Mouse (Mus musculus): ENCODE measurements at regions not wholly inside any gene's neighbourhood (a gene's known extent, or its start where the extent isn't known, plus 50 kb on each side); places are given as distances from the start of the nearest gene placed in this dataset.

DNA sequence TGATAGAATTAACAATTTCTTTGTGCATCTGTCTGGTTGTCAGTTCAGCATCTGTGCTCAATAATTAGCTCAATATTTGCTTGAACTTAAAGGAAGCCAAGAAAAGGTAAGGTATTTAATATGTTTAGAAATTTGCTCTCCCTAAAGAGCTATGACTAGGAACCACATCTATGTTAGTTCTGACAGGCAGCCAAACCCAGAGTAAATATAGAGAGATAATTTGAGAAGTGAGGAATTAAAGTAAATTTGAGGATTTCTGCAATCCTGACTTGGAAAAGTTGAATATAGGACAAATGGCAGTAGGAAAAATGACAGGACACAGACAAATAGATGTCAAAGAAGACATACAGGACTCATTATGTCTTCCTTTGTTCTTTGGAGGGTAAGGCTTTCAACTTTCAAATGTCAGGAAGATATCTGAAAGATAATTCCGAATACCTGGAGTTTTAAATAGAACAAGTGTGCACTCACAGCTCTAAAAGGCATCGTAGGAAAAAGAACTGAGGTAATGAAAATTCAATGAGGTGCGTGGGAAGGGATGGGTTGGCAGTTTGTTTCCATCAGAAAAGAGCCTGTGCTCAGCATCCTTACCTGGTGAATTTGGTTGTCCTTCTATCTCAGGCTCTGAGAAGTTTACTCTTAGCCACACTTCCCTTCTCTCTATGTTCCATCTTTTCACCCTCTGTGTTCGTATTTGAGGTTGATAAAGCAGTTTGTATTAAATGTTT lies 433.3 kb downstream of the Gria2 start:
- no peak for TF ChIP-seq CTCF (IDR thresholded peaks at IDR 0.05; ENCODE audit: extremely low read depth, insufficient read depth, low read length)
- TF ChIP-seq POLR2A (IDR thresholded peaks at IDR 0.05; ENCODE audit: extremely low read depth, insufficient read depth, low read length), result no peak
- H3K4me1 ChIP-seq (ENCODE audit: control insufficient read depth, insufficient read depth, low read length), result peaks cover 4% of the 10 kb centered on the region; the same call in 1 of the 2 replicates
- no peak overlapping the region for H3K27ac ChIP-seq (ENCODE audit: insufficient read depth, low read length)
- no peak overlapping the region for H3K4me3 ChIP-seq (ENCODE audit: insufficient read depth, low read length)

DNA sequence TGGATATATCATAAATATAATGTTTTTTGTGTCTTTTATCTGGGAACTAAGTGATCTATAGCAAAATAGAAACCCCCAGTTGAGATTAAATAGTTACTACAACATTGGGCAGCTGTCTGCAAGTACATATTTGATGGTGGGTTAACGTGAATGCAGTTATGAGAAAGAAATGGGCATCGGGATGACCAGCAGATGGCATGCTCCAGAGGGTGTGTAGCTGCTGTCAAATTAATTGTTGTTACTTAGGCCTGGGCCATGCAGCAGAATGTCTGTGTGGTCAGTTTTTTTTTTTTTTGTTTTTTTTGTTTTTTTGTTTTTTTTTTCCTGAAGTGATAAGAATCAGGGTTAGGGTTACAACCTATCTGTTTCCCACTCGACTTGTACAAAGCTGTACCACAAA lies 430.2 kb downstream of the Gria2 start:
- Histone ChIP-seq H3K4me3 (ENCODE audit: insufficient read depth, low read length) (no peak overlapping the region), H3K27ac (ENCODE audit: insufficient read depth, low read length) (no peak overlapping the region), H3K4me1 (ENCODE audit: control insufficient read depth, insufficient read depth, low read length) (peaks cover 4% of the 10 kb centered on the region; the same call in 1 of the 2 replicates)
- TF ChIP-seq POLR2A (IDR thresholded peaks at IDR 0.05; ENCODE audit: extremely low read depth, insufficient read depth, low read length), result no peak
- TF ChIP-seq CTCF (IDR thresholded peaks at IDR 0.05; ENCODE audit: extremely low read depth, insufficient read depth, low read length), result no peak

DNA sequence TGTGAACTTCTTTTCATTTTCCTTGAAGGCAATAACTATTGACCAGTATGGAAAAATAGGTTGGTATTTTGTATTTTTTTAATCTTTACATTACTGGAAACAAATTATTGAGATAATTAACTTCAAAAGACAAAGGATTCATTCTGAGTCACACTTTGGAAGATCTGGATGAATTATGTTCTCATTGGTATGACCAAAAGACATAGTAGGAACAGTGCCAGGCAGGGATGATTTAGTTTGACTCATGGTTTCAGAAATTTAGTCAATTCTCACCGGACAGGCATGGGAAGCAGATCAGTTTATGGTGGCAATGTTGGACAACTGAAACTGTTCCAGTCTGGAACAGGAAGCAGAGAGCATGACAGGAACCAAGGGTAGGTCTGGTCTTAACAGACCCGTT lies 416.6 kb downstream of the Gria2 start:
- H3K4me3 ChIP-seq (ENCODE audit: insufficient read depth, low read length), result no peak overlapping the region
- TF ChIP-seq CTCF (IDR thresholded peaks at IDR 0.05; ENCODE audit: extremely low read depth, insufficient read depth, low read length) (no peak), POLR2A (IDR thresholded peaks at IDR 0.05; ENCODE audit: extremely low read depth, insufficient read depth, low read length) (no peak)
- H3K27ac ChIP-seq (ENCODE audit: insufficient read depth, low read length), result no peak overlapping the region
- no peaks in the 10 kb centered on the region for H3K4me1 ChIP-seq (ENCODE audit: control insufficient read depth, insufficient read depth, low read length)

DNA sequence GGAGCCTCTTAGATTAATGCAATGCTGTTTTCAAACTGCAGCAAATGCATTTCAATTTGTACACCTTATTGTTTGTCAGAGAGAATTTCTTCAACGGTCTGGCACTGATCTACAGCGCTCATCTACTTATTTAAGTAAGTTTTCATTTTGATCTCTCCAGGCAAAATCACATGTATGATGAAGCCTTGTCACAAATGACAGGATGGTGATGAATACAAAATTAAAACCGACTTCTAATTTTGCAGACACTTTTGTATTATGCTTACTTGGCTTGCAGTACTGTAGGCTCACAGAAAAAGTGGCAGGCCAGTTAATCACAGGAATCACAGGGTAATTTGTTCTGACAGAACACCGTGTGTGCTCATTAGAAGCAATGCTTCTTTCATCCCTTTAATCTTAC lies 406.4 kb downstream of the Gria2 start:
- no peaks in the 10 kb centered on the region for H3K4me1 ChIP-seq (ENCODE audit: control insufficient read depth, insufficient read depth, low read length)
- no peak overlapping the region for H3K27ac ChIP-seq (ENCODE audit: insufficient read depth, low read length)
- TF ChIP-seq POLR2A (IDR thresholded peaks at IDR 0.05; ENCODE audit: extremely low read depth, insufficient read depth, low read length) (no peak), CTCF (IDR thresholded peaks at IDR 0.05; ENCODE audit: extremely low read depth, insufficient read depth, low read length) (no peak)
- H3K4me3 ChIP-seq (ENCODE audit: insufficient read depth, low read length), result no peak overlapping the region

DNA sequence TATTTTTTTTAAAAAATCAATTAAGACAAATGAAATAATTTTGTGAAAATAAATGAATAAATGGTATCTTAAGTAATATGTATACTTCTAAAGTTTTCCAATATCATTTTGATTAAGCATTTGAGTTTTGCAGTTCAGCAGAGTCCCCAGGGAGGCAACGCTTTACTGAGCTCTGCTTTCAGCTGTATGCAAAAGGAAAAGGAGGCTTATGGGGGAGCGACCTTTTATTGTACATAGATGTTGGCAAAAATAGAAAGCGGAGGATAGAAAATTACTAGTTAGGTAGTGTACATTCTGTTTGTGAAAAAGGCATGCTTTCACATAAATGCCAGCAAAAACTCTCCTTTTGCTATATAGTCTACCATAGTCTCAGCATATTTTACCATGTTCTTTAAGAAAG lies 382.2 kb downstream of the Gria2 start:
- Histone ChIP-seq H3K4me1 (ENCODE audit: control insufficient read depth, insufficient read depth, low read length) (peaks cover 6% of the 10 kb centered on the region), H3K27ac (ENCODE audit: insufficient read depth, low read length) (no peak overlapping the region), H3K4me3 (ENCODE audit: insufficient read depth, low read length) (no peak overlapping the region)
- TF ChIP-seq CTCF (IDR thresholded peaks at IDR 0.05; ENCODE audit: extremely low read depth, insufficient read depth, low read length) (no peak), POLR2A (IDR thresholded peaks at IDR 0.05; ENCODE audit: extremely low read depth, insufficient read depth, low read length) (no peak)

DNA sequence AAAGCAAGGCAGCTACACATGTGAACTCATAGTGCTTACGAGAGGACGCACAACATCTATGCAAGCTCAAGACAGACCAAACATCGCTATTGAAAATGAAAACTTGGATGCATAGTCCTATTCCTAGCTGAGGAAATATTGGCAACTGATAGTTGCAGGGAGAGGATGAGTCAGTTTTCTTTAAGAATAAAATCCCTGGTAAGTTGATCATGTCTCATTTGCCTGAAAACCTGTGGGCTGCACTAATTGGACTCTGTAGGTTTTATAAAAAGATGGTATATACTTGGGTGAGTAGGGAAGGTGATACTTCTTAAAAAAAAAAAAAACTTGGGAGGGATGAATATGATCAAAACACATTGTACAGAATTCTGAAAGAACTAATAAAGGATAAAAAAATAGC lies 381.2 kb downstream of the Gria2 start:
- H3K27ac ChIP-seq (ENCODE audit: insufficient read depth, low read length), result peak overlapping the region; percentile 82
- TF ChIP-seq CTCF (IDR thresholded peaks at IDR 0.05; ENCODE audit: extremely low read depth, insufficient read depth, low read length) (no peak), POLR2A (IDR thresholded peaks at IDR 0.05; ENCODE audit: extremely low read depth, insufficient read depth, low read length) (no peak)
- H3K4me1 ChIP-seq (ENCODE audit: control insufficient read depth, insufficient read depth, low read length), result peaks cover 6% of the 10 kb centered on the region
- H3K4me3 ChIP-seq (ENCODE audit: insufficient read depth, low read length), result no peak overlapping the region

DNA sequence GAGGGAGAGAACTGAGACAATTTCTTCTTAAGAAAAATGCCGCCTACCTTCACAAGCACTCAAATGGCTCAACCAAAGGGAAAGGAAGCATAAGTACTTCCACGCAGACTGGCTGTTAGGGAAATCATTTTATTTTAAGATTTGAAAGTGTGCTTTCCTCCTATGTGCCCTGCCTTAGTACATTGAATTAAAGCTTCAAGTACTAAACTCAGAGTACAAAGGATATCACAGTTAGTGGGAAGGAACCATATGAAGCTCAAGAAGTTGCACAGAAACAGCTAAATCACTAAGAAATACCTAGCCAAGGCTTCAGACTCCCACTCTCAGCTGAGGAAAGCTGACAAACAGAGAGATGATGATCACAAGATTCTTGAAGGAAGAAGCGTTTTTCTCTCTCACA lies 380.5 kb downstream of the Gria2 start:
- H3K27ac ChIP-seq (ENCODE audit: insufficient read depth, low read length), result peak overlapping the region; percentile 97; the same call in 1 of the 2 replicates

DNA sequence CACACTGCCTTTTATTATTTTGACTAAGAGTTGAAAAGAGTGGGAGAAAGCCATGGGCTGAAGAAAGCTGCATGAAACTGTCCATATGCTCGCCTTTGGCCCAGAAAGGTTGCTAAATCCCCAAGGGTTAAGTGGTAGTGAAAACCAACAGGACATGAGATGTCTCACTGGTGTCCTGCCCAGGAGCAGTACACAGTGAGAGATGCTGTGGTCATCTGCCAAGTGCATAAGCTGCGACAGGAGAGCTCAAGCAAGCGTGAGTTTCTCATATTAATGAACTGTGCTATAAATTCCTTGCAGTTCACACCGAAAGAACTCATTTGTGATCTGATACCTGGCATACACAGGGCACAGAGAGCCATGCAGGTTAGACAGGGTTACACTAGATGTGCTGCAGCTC lies 380.0 kb downstream of the Gria2 start:
- H3K4me1 ChIP-seq (ENCODE audit: control insufficient read depth, insufficient read depth, low read length), result peaks cover 6% of the 10 kb centered on the region
- no peak overlapping the region for H3K4me3 ChIP-seq (ENCODE audit: insufficient read depth, low read length)
- H3K27ac ChIP-seq (ENCODE audit: insufficient read depth, low read length), result peak overlapping the region; percentile 97
- TF ChIP-seq POLR2A (IDR thresholded peaks at IDR 0.05; ENCODE audit: extremely low read depth, insufficient read depth, low read length), result no peak
- TF ChIP-seq CTCF (IDR thresholded peaks at IDR 0.05; ENCODE audit: extremely low read depth, insufficient read depth, low read length), result no peak

More for the DNA sequence above, 380.5 kb downstream of the Gria2 start:
- no peak overlapping the region for H3K4me3 ChIP-seq (ENCODE audit: insufficient read depth, low read length)
- peaks cover 6% of the 10 kb centered on the region for H3K4me1 ChIP-seq (ENCODE audit: control insufficient read depth, insufficient read depth, low read length)
- TF ChIP-seq CTCF (IDR thresholded peaks at IDR 0.05; ENCODE audit: extremely low read depth, insufficient read depth, low read length) (no peak), POLR2A (IDR thresholded peaks at IDR 0.05; ENCODE audit: extremely low read depth, insufficient read depth, low read length) (no peak)

Data from cortical plate, adult 2 months (tissue).